Mouse (Mus musculus): ENCODE results near the gene Hoxa3.

DNA sequence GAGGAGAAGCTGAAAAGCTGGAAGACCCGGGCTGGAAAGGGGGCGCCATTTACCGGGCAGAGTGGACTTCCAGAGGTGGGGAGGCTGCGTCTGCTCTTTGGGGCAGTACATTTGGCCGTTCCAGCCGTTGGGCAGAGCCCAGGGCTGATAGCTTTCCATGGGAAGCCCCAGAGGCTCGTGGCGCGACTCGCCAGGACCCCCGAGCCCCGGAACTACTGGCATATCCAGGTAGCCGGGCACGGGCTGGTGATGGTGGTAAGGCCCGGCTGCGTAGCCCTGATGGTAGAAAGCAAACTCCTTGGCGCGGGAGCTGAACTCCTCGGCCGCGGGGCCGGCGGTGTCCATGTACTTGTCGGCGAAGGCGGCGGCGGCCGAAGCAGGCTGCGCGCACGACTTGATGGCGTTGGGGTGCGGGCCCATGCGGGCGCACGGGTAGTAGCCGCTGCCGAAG is 46.7 kb upstream of the Hoxa3 start:
- TF ChIP-seq POLR2A (IDR thresholded peaks at IDR 0.05; ENCODE audit: insufficient read depth, low read depth, low read length): no peak
- TF ChIP-seq CTCF (IDR thresholded peaks at IDR 0.05; ENCODE audit: insufficient read depth, low read depth, low read length): no peak

Measured in olfactory bulb, adult 2 months (tissue).